Mouse (Mus musculus): ENCODE measurements around the gene Plaur.

Gene Plaur

DNA sequence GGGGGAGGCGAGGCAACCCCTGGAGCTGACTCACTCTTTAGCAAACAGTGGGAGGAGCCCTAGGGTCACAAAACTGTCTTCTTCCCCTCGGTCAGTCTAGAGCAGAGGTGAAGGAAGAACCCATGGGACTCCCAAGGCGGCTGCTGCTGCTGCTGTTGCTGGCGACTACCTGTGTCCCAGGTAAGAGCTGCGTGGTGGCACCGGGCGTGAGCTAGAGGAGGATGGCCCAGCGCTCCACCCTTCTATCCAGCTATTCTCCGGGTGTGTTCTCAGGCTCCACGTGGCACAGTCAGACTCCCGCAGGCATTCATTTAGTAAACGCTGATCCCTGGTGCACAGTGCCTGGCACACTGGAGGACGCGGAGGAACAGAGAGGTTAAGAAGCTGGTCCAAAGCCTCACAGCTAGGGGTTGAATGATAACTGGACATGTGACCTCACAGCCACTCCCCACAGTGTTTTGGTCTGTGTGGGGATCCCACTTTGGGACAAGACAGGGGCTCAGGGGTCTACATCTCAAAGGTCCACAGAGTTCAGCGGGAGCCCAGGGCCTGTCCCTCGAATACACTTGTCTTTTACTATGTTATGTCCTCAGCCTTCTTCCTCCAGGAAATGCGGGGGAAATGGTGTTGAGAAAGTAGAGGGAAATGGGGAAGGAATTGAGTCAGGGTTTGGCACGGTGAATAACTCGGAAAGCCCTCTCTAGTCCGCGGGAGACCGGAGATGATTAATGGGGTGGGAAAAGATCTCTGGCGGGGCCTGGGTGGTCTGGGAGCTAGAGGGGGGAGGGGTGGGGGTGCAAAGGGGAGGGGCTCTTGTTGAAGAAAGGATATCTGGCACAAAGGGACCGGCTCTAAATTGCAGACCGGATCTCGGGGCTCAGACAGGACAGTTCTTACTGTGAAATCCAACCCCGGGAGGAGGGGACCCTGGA, at the start of gene Plaur:
Gene Plaur, plus strand, starts transcription at position 97 of the 932 bp plus-strand sequence.
- DNase-seq (ENCODE audit: low read depth, low spot score): no peak

DNA sequence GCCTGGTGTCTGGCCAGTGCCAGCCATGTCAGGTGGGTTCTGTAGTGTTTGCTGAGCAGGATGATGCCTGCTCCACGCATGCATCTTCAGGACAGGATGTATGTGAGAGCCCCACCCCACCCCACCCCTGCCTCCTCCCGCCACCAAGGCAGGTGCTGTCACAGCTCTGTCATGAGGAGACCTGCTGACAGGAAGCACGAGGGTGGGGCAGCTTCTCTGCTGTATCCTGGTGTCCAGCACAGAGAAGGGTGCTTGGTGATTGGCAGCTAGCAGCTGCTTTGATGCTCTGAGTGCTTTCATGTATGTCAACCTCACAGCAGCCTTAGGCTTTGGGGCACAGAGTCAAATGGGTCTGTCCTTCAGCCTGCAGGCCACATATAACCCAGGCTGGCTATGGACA, 48.7 kb upstream of the Plaur start:
- no peak for DNase-seq (ENCODE audit: low read depth, low spot score)

DNA sequence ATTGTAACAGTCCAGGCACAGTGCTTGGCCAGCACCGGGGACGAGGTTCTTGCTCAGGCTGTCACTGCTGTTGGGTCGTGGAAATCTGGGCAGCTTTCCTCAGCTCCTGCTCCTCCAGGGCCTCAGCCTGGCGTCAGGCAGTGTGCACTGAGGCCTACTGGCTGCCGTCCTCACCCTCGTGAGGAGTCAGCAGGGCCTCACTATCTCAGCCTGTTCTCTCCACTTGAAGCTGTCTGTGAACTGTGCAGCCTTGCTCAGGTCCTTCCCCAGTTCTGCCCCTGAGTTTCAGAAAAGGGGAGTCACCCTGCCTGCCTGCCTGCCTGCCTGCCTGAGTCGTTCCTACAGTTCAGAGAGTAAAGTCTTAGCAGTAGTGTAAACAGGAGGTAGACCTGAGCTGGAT, 47.0 kb upstream of the Plaur start:
- DNase-seq (ENCODE audit: low read depth, low spot score): no peak

DNA sequence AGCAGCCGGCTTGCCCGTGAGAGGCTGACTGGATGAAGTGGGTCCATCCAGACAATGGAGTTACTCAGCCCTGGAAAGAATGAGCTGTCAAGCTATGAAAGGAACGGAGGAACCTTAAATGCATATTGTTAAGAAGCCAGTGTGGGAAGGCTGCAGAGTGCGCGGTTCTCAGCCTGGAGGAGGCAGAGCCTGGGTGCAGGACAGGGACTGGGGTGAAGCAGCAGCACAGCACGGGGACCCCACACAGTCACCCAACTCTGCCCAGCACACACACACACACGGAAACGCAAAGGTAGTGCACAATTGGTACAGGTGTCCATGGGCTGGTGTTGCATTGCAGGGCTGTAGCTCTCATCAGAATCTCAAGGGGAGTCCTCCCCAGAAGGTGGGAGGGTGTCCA, 42.7 kb upstream of the Plaur start:
- DNase-seq (ENCODE audit: low read depth, low spot score): peak; percentile 55

DNA sequence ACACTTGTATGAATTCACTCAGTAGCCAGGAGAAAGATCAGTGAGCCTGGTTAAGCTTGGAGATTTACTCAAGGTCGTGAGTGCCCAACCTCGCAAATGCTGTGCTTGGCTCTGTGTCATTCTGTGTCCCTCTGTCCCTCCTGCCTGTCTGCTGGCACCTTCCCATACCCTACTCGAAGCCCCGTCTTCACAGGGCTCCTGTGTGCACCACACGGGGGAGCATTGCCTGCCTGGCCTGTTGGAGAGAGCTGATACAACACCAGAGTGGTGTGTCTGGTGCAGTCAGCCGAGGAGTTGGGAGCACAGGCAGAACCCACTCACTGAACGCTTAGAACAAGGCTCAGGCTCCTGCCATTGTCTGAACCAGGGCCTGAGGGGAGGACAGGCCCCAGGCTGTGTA, 40.6 kb upstream of the Plaur start:
- DNase-seq (ENCODE audit: low read depth, low spot score): peak; percentile 42

DNA sequence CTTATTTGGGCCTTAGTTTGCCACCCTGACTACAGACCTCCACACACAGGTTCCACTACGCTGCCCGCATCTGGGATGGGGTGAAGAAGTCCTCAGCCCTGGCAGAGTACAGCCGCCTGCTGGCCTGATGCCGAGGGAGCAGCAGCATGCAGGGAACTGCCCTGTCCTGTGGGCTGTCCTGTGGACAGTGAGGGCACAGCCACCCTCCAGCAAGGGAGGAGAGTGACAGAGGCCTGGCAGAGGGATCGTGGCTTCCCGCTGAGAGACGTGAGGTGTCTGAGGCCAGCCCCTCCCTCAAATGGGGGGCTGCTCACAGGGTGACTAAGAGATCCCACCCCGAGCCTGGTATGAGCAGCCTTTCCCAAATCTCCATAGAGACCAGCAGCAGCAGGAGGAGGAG, 40.0 kb upstream of the Plaur start:
- DNase-seq (ENCODE audit: low read depth, low spot score): no peak

DNA sequence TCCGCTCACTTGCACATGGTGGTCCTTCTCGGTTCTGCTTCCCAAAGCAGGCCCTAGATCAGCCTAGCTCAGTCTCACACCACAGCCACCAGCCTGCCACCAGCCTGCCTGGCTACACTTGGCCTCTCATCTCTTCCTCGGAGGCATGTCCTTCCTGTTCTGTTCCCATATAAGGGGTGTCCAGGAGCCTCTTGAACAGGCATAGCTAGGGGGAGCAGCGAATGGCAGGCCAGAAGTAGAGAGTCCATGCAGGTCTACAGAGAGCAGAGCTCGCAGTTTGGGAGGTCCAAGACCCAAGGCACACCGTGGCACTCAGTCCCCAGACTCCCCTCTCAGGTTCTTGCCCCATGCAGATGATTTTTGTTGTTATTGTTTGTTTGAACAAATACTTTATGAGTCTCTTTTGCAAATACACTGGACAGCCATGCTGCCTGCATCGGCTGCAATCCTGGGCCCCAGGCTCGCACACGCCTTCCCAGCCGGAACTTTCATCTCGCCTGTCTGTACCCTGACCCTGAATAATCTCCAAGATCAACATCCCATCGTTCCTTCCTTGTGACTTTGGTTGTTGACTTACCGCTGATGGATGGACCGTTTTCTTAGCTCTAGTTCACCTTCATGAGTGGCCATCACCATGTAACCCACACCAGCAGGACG, 39.0 kb upstream of the Plaur start:
- no peak for DNase-seq (ENCODE audit: low read depth, low spot score)

DNA sequence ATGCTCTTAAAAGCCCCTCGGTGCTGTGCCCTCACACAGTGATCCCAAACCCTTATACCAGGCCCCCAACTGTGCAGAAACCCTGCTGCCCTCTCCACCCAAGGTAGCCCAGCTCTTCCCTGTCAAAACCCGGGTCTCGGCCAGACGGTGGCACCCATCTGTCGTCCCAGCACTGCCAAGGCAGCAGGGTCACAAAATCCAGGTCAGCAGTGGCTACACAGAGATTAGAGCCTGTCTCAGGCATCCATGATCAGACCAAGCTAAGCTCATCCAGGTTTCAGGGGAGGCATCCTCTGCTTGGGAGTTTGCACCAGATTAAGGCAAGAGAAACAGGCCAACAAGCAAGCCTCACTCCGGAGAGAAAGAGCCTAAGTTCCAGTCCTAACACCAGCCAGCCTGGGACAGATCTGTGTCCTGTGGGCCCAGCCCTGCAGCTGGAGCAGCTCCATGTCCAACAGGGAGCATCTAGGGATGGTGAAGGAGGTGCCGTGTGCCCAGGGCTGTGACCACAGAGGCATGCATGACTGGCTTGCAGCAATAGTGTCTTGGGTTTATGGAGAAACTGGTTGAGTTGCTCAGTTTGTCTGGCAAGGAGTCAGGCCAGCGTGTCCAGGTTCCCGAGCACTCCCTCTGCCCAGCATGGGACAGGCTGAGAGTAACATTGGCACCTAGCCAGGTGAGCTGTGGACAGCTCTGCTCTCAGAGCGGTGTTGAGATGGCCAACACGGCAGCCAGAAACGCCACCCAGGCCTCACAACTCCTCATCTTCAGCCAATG, 38.1 kb upstream of the Plaur start:
- peak; percentile 84 for DNase-seq (ENCODE audit: low read depth, low spot score)

DNA sequence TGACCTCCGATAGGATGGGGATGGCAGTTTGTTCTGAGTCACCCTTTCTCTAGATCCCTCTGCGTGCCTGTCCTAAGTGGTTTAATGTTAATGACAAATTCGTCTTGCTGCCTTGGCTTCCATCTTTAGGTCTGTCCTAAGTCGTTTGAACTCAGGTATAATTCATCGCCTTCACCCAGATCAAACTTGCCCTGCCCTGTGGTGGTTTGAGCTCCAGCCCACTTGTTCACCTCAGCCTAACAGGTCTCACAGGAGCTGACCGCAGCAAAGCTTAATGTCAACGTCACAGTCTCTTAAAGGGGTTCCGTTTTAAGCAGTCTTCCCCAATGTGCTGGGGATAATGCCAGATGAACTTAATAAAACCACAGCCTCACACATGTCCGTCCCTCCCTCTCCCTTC, 36.4 kb upstream of the Plaur start:
- no peak for DNase-seq (ENCODE audit: low read depth, low spot score)

DNA sequence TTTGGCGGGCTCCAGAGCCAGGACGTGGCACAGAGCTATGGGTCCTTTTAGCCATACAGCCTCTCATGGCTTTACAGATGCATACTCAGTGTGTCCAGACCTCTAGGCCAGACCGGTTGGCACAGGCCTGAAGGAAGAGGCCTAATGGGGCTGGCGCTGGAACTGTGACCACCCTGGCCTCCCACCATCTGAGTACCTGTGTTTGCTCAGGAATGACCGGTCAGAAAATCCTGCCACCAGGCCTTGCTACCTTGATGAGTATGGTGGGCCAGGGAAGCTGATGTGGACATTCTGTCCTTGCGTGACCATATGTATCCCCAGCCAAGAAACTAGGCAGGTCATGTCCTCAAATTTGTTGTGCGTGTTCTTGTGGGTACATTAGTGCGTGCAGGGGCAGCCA, 35.1 kb upstream of the Plaur start:
- no peak for DNase-seq (ENCODE audit: low read depth, low spot score)

DNA sequence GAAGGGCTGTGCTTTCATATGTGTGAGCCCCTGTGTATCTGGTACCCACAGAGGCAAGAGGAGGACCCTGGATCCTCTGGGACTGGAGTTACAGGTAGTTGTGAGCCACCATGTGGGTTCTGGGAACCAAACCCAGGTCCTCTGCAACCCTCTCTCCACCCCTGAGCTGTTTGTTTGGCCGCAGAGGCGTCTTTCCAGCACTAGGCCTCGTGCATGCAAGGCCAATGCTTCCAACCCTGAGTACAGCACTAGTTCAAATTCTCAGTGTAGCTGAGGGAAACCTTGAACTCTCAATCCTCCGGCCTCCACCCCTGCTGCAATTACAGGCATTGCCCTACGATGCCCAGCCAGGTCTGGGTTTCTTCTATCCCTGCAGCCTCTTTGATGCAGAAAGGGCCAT, 33.6 kb upstream of the Plaur start:
- no peak for DNase-seq (ENCODE audit: low read depth, low spot score)

DNA sequence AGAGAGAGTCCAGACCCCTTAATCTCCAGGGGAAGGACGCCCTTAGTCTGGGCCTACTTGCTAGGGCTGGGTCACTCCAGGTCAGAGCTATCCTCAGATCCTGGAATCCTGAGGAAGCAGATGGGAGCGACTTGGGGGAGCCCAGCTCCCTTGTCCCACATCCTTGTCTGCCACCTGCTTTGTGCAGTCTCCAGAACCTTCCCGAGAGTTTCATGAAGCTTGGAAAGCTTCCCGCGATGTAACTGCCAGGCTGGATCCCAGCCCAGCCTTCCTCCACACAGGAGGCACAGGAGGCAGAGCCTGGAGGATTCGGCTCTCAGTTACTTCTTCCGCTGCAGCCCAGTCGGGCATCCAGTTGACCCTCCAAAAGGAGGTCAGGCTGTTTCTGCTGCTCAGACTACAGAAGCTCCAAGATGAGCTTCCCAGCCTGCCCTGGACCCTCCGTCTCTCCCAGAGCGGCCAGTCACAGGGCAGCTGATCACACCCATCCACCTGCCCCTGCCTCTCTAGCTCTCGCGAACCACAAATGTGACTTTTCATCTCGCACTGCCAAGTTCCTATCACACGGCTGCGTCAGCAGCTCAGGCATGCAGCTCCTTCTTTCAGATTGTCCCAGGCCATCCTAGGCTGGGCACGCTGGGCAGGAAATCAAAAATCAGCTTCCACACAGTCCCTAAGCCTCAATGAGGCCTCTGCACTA, 32.7 kb upstream of the Plaur start:
- peak; percentile 99 for DNase-seq (ENCODE audit: low read depth, low spot score)

DNA sequence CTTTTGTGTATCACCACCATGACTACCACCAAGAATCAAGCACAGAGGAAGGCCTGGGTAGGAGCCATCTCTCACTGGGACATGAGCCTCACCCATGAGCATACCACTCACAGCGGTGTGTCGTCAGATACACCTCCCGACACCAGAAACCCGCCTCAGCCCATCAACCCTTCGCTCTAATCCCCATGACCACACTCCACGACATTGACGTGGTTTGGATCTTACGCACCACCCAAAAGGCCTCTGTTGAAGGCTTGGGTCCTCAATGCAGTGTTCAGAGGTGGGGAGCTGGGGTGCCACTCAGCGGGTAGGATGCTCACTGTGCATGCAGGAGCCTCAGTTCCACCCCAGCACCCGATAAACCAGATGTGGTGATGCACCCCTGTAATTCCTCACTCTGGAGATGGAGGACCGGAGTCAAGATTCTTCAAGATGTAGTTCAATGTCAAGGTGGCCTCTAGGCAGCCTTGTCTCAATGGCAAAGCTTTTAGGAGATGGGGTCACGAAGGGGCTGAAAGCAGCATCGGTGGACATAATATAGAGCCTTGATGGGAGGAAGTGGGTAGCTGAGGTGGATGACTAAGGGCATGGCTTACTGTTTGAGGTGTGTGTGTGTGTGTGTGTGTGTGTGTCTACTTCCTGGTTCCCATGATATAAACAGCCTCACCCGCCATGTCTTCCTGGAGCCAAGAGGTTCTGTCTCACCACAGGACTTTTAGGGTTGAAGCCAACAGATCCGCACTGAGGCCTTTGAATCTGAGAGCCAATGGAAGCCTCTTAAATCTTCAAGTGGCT, 31.5 kb upstream of the Plaur start:
- no peak for DNase-seq (ENCODE audit: low read depth, low spot score)

DNA sequence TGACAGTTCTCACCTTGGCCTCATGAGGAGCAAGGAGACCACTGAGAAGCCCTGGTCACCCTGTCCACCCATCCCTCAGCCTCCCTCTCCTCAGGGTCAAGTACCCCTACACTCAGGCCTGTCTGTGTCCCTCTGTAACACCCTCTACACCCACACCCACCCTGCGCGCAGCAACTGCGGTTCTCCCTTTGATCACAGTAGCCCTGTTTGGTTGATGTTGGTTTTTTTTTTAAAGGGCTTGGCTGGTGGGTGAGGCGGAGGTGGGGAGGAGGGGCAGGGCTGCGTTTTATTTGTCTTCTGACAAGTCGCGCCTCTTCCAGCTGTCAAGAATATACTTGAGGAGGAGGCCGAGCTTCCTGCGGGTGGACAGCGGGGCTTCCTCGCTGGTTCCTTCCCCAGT, 30.6 kb upstream of the Plaur start:
- peak; percentile 50 for DNase-seq (ENCODE audit: low read depth, low spot score)

DNA sequence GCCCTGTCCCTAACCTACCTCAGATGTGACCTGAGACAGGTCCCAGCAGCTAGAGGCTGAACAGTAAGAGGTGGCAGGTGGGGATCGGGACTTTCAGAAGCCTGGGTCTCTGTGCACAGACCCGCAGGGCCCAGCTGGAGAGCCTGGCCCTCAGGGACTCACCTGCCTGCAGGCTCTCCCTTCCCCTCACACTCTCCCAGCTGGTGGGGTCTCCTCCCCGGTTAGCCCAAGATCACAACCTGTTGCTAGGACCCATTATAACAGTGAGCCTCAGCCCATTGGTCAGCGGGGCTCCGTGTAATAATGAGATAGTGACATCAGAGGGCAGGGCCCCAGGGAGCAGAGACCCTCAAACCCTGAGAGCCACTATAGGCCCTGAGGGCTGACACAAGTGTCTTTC, 27.0 kb upstream of the Plaur start:
- DNase-seq (ENCODE audit: low read depth, low spot score): no peak

DNA sequence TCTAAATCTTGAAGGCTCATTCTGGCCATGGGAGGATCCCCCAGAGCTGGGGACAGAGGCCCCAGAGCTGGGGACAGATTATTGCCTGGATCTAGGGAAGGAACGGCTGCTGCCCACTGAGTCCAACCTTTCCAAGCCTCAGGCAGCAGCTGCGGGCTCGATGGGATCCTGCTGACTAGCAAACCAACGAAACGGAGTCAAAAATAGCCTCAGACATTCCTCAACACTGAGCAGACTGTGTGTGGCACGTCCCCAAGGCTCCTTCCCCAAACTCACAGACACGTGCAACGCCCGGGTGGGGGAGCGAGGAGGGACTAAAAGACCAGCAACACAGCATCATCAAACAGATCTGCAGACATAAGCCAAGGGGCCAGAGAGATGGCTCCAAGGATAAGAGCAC, 24.3 kb upstream of the Plaur start:
- DNase-seq (ENCODE audit: low read depth, low spot score): peak; percentile 91

DNA sequence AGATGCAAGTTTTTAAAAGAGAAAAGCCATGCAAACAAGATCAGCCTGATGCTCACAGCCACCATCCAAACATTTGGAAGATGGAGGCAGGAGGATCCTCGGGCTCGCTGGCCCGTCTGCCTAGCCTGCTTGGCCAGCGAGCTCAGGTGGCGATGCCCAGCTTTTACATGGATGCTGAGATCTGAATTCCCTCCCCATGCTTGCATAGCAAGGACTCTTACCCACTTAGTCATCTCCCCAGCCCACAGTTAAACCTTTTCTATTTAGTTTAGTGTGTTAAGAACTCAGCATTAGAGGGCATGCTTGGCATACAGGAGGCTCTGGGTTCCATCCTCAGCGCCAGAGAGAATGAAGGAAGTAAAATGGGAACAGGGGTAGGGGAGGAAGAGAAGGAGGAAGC, 23.1 kb upstream of the Plaur start:
- no peak for DNase-seq (ENCODE audit: low read depth, low spot score)

DNA sequence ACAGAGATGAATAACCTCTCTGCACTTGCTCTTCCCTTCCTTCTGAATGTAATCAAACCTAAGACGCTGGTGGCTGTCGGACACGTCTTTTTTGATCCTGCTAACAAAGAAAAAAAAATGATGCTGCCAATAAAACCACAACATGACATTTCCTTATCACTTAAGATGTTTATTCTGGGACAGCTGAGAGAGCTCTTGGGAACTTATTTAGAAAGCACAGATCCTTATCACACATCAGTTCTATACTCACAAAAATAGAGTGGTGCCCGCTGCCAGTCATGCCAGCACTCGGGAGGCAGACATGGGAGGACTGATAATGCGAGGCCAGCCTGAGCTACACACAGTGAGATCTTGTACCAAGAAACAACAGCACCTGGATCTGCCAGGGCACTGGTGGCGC, 22.4 kb upstream of the Plaur start:
- peak; percentile 40 for DNase-seq (ENCODE audit: low read depth, low spot score)

DNA sequence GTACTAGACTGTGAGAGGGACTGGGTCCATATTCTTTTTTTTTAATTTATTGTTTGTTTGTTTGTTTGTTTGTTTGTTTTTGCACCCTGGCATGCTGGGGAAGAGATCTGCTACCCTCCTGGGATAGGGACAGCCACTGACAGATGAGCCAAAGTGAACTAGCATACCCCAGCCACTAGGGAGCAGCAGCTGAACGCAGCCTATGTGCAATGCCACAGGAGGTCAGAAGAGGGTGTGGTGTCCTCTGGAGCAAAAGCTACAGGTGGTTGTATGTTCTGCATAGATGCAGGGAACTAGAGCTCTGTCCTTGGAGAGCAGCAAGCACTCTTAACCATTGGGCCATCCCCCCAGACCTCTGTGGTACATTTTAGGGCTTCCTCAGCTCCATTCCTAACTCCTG, 20.5 kb upstream of the Plaur start:
- peak; percentile 87 for DNase-seq (ENCODE audit: low read depth, low spot score)

DNA sequence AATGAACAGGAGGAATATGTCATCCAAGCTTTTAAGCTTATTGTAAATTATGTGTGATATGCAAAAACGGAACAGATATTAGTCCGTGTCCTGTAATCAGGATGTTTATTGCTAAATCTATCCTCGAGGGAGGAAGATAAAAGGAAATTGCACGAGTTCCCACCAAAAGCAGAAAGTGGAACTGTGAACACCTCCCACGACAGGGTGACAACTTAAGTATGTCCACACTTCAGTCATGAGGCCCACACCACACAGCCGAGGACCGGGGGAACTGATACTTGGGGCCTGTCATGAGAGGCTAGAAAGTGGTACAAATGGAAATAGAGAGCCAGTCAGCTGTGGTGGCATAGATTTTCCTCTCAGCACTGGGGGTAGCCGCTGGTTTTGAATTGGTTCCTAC, 20.0 kb upstream of the Plaur start:
- DNase-seq (ENCODE audit: low read depth, low spot score): peak; percentile 37
